12 mouse cellular contexts compared by ENCODE assay signal in genomic region chr2:103945571-103946092, GRCm38 (mm10). TPM values are rescaled to one million over a fixed set of nuclear protein-coding genes. Genes with fewer than 3 reads are reported as not detected.
A peak's percentile ranks its signal among the peaks of the same experiment; 100 is the strongest.
DNase-seq lines count a peak whose midpoint lies in the region; ATAC-seq and TF ChIP-seq lines count a peak whose summit lies in the region.
"Had no signal": no experiment of that assay in that cellular context is flagged by ENCODE, and none has a peak within 500 bp of the region (broad histone marks: within the 10 kb centered on the region; RNA-seq: fewer than 3 reads in every experiment).

No protein-coding gene starts in this region.

- intact Hi-C loops in left cerebral cortex, postnatal 14 days (cut with DNase I) = no loop called here

- WGBS in lung, postnatal 0 days = 56% methylated on average over 5 of the region's 5 CpGs
- WGBS in thymus, adult 2 months = 2% methylated on average over 5 of the region's 5 CpGs

- TF ChIP-seq POLR2A in bone marrow macrophage, adult 2 months (IDR thresholded peaks at IDR 0.05; ENCODE audit: borderline replicate concordance, low read depth, low read length) = no peak
- TF ChIP-seq POLR2A in thymus, adult 2 months (IDR thresholded peaks at IDR 0.05; ENCODE audit: control insufficient read depth, extremely low read depth, insufficient read depth, low read length, poor library complexity) = no peak

- H3K9me3 ChIP-seq in lung, postnatal 0 days (ENCODE audit: low read length) = no peaks in the 10 kb centered on the region
- H3K9me3 ChIP-seq: embryonic facial prominence, embryonic 13.5 days; midbrain, embryonic 12.5 days had no signal

- no peak for TF ChIP-seq CTCF in bone marrow macrophage, adult 2 months (IDR thresholded peaks at IDR 0.05; ENCODE audit: low read depth, low read length)
- no peak for TF ChIP-seq CTCF in lung, postnatal 0 days (IDR thresholded peaks at IDR 0.05)
- no peak for TF ChIP-seq CTCF in thymus, adult 2 months (IDR thresholded peaks at IDR 0.05; ENCODE audit: borderline replicate concordance, control insufficient read depth, extremely low read depth, insufficient read depth, low read length, poor library complexity)

- no peak for ATAC-seq in lung, postnatal 0 days
- ATAC-seq: hindbrain, embryonic 16.5 days had no signal

- no peak for TF ChIP-seq EP300 in lung, postnatal 0 days (IDR thresholded peaks at IDR 0.05)

- H3K4me2 ChIP-seq in lung, postnatal 0 days (replicated peaks; ENCODE audit: low read depth, low read length) = no peak overlapping the region
- H3K4me2 ChIP-seq: embryonic facial prominence, embryonic 13.5 days; midbrain, embryonic 12.5 days had no signal

- peak overlapping the region; percentile 85 for H3K27ac ChIP-seq in bone marrow macrophage, adult 2 months (ENCODE audit: insufficient read depth, low read depth, low read length)
- H3K27ac ChIP-seq in lung, postnatal 0 days (ENCODE audit: low read length) = no peak overlapping the region
- H3K27ac ChIP-seq in thymus, adult 2 months (ENCODE audit: control insufficient read depth, insufficient read depth, low read length) = no peak overlapping the region
- H3K27ac ChIP-seq: embryonic facial prominence, embryonic 13.5 days; midbrain, embryonic 12.5 days had no signal

- peak; percentile 52 for DNase-seq in layer of hippocampus, adult 9-11 months
- no peak for DNase-seq in layer of hippocampus, adult 9-10 months (ENCODE audit: low spot score)
- DNase-seq in lung, postnatal 0 days (ENCODE audit: low spot score) = peak; percentile 11
- DNase-seq in thymus, adult 2 months = peak; percentile 33
- DNase-seq in urinary bladder, postnatal 10 days (ENCODE audit: low spot score) = no peak
- no peak for DNase-seq in left cerebral cortex, postnatal 14 days (ENCODE audit: low spot score in 2 of 2)
- no peak for DNase-seq in adrenal gland, adult 18-20 months (ENCODE audit: low spot score in 2 of 2)
- DNase-seq: gastrocnemius, postnatal 25 days had no signal

- no peak overlapping the region for H3K9ac ChIP-seq in lung, postnatal 0 days (replicated peaks; ENCODE audit: low read depth)
- H3K9ac ChIP-seq: embryonic facial prominence, embryonic 13.5 days; midbrain, embryonic 12.5 days had no signal

- H3K36me3 ChIP-seq in lung, postnatal 0 days (ENCODE audit: insufficient read depth, low read length) = no peaks in the 10 kb centered on the region
- no peaks in the 10 kb centered on the region for H3K36me3 ChIP-seq in thymus, adult 2 months (ENCODE audit: control insufficient read depth, insufficient read depth, low read length)
- H3K36me3 ChIP-seq: embryonic facial prominence, embryonic 13.5 days; midbrain, embryonic 12.5 days had no signal

- H3K4me3 ChIP-seq in bone marrow macrophage, adult 2 months (ENCODE audit: insufficient read depth, low read length) = peak overlapping the region; percentile 42
- no peak overlapping the region for H3K4me3 ChIP-seq in lung, postnatal 0 days (ENCODE audit: low read depth, low read length)
- H3K4me3 ChIP-seq in thymus, adult 2 months (ENCODE audit: control insufficient read depth, insufficient read depth, low read length) = no peak overlapping the region
- H3K4me3 ChIP-seq: embryonic facial prominence, embryonic 13.5 days; midbrain, embryonic 12.5 days had no signal

- no peaks in the 10 kb centered on the region for H3K27me3 ChIP-seq in lung, postnatal 0 days (replicated peaks; ENCODE audit: insufficient read depth, low read length)
- H3K27me3 ChIP-seq in thymus, adult 2 months (ENCODE audit: control insufficient read depth, insufficient read depth, low read length) = peaks cover 6% of the 10 kb centered on the region; the same call in 1 of the 2 replicates
- H3K27me3 ChIP-seq: embryonic facial prominence, embryonic 13.5 days; midbrain, embryonic 12.5 days had no signal

- H3K4me1 ChIP-seq in bone marrow macrophage, adult 2 months (ENCODE audit: control insufficient read depth, insufficient read depth, low read length) = peaks cover 50% of the 10 kb centered on the region
- no peaks in the 10 kb centered on the region for H3K4me1 ChIP-seq in lung, postnatal 0 days (ENCODE audit: insufficient read depth, low read depth, low read length)
- peaks cover 8% of the 10 kb centered on the region for H3K4me1 ChIP-seq in thymus, adult 2 months (replicated peaks; ENCODE audit: control insufficient read depth, insufficient read depth, low read length)
- H3K4me1 ChIP-seq: embryonic facial prominence, embryonic 13.5 days; midbrain, embryonic 12.5 days had no signal

RNA-seq across cellular contexts. Expression of gene Lmo2, which starts 12.2 kb away (rescaled TPM):
- 281 and 284 TPM in 2 replicates for polyA plus RNA-seq in bone marrow macrophage, adult 2 months (2012; ENCODE audit: insufficient read depth, insufficient read length, missing spikeins)
- 30.6 and 46.5 TPM in 2 replicates for polyA plus RNA-seq in lung, postnatal 0 days (2015; fragmentation: Nextera tagmentation; extraction: Ambion mirVana)
- polyA plus RNA-seq in thymus, adult 2 months (2012; rRNA removed) = 8.0 and 9.6 TPM in 2 replicates
- total RNA-seq in left cerebral cortex, postnatal 14 days (2021) = 10 to 100 TPM; 19.0 to 21.9 TPM
- 10 to 100 TPM; 22.7 to 29.7 TPM for total RNA-seq in adrenal gland, adult 18-20 months (2021)

Comparison
In these comparisons a context has a peak if more than half of its experiments do, and no peak if none do; other contexts are left out.
1. DNase-seq: peak in layer of hippocampus, adult 9-11 months (single experiment), lung, postnatal 0 days (single experiment) and thymus, adult 2 months (single experiment); none in layer of hippocampus, adult 9-10 months (single experiment), urinary bladder, postnatal 10 days (single experiment), left cerebral cortex, postnatal 14 days (0 of 2) and adrenal gland, adult 18-20 months (0 of 2).